Mouse (Mus musculus): ENCODE data around the gene Calr4. TPM values are rescaled to one million over a fixed set of nuclear protein-coding genes. Genes with fewer than 3 reads are reported as not detected.
A peak's percentile ranks its signal among the peaks of the same experiment; 100 is the strongest.

Gene Calr4
- total RNA-seq, 2 experiments from 2014 or later, result 1.3 to 1.6 TPM

DNA sequence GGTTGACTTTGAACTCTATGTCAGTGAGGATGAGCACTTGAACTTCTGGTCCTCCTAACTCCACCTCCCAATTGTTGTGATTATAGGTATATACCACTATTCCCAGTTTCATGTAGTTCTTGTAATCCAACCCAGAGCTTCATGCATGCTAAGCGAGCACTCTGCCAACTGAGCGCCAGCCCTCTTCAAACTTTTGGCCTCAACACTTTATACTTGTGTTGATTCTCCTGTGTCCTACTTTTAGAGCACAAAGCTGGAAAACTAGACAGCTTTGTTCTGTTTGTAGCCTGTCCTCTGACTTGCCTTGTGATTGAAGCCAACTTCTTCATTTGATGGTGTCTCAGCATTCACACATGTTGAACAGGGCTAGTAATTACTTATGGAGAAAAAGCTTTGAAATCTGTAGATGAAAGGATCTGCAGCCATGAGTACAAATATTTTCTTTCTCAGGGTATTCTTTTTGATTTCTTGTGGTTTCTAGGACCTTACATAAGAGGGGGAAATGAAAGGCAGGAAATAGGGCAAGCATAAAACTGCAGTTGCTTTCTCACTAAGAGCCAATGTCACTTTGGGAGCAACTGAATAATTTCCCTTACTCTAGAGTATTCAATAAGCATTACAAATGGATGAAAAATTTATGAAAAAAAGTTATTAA lies 39.4 kb downstream of the Calr4 start:
- DNase-seq (ENCODE audit: low spot score in 2 of 2), result peak in 1 of 2 experiments; percentile 18

DNA sequence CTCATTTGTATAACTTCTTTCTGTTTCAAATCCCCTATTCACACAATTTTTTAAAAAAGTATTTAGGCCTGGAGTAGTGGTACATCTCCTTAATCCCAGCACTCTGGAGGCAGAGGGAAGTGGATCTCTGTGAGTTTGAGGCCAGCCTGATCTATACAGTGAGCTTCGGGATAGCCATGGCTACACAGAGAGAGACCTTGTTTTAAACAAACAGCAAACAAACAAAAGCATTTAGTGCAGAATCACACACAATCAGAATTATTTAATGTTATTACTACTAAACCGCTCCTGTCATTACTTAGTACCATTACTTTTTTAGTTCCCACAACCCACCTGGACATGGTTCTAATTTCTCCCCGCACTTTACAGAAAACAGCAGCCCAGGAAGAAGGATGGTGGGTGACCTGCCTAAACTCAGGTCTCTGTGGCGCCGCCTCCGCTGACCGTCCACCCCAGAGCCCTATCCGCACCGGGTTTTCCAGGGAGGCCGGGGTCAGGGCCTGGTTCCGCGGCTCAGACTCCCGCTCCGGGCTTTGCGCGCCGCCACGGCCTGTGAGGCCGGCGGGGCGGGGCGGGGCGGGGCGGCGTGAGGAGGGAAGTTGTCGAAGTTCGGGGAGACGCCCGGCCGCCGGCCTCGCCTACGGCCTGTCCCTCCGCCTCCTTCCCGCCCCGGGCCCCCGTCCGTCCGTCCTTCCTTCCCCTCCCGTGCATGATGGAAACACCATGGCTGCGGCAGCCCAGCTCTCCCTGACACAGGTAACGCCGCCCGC lies 45.6 kb downstream of the Calr4 start, which contains the start of gene Eps15:
Eps15 (plus strand) TSS at position 580 of the 770 bp plus-strand sequence.
- peak; percentile 76 to 78 for DNase-seq (ENCODE audit: low spot score in 2 of 2)

DNA sequence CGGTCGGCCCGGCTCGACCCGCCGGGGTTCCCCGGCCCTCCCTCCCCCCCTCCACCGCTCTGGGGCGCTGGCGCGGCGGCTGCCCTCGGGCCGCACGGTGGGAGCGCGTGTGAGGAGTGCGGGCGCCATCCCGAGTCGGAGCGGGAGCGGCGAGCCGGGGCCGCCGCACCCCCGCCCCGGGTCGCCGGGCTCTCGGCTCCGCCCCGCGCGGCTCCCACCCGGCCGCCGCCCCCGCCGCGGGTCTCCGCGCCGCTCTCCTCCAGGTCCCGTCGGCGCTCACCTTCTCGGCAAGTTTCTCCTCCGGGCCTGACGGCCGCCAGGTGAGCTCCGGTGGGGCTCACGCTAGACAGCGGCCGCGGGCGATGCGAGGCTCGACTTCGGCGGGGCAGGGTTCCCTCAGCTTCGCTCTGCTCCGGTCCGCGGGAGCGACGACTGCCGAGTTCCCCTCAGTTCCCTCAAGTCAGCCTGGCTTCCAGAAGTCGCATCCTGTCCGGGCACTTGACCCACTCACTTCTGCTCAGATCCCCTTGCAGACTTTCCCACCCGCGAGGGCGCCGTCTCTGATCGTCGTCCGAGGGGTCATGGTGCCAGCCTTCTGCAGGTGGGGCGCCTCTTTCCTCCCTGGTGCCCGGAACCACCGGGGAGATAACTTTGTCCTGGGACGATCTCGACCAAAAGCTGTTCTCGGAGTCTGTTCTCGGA lies 46.3 kb downstream of the Calr4 start:
- no peak for DNase-seq (ENCODE audit: low spot score in 2 of 2)

DNA sequence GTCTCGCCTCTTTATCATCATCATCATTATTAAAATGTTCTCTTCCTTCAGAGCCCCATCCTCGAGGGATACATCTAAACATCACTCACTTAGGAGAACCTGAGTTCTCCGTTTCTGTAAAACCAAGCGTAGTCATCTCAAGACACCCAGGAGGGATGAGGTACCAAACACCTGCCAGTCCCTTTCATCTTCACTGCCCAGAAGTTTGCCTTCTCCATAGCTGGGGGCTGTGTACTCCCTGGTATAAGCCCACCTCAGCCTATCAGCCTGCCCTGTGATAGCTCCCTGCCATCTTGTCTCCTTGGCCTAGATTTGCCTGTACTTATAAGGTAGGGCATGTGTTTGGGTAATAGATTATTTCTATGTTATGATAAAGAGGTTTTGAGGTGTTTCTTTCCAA lies 46.9 kb downstream of the Calr4 start:
- no peak for DNase-seq (ENCODE audit: low spot score in 2 of 2)

DNA sequence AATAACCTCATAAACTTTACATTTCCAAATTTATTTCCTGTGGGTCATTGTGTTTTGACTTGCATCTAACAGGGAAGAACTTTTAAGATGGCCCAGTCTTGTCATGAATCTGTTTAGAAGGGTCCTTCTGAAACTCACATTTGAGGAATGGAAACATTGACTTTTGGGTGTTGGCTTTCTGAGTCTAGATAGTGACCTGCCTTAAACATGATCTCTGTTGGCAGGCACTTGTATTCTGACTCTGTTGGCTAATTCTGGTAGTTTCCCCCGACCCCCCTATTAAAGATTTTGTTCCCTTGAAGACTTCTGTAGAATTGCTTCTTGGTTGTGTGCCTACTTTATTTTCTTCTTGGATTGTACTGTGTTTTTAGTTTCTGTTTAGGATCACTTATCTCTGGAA lies 47.7 kb downstream of the Calr4 start:
- no peak for DNase-seq (ENCODE audit: low spot score in 2 of 2)

DNA sequence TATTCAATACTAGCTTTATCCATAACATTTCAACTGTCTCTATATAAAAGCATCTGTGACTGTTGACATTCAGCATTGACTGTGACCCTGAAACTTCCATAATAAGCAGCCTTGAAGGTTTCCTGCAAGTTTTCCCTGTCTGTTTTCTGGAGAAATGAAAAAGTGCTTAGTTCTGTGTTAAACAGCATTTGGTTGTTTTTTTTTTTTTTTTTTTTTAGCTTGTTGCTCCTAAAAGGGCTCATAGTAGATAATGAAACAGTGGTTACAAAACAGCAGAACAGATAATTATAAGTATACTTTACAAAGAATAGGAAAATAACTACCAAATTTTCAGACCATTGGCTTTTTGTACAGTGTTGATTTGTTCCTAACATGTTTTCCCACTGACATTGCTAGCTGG lies 60.3 kb downstream of the Calr4 start:
- no peak for DNase-seq (ENCODE audit: low spot score in 2 of 2)

DNA sequence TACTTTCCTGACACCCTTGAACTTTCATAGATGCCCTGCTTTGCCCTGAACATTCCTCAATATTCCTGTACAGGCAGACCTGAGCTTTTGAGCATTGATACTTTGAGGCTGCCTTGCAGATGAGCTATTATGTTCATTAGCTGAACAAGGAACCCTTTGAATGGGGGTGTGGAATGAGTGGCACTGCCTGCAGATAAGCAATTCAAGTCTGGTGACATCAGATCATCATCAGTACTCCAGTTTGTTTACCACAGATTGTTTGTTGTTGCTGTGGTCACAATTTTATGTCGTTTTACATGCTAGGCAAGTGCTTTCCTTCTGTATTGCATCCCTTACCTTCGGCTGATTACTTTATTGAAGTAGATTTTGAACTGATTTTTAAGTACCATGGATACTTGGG lies 62.2 kb downstream of the Calr4 start:
- no peak for DNase-seq (ENCODE audit: low spot score in 2 of 2)

DNA sequence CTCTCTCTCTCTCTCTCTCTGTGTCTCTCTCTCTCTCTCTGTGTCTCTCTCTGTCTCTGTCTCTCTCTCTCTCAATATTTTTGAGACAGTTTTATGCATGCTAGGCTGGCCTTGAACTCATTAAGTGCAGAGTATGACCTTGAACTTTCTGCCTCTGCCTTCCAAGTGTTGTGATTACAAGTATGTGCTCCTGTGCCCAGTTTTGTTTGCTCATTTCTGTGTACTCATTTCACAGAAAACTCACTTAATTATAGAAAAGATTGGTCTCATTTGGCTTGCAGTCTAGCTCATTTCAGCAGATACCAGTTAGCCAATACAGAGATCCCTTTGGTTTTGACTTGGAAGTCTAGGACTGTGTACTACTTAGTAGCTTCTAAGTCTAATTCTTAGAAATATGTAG lies 64.9 kb downstream of the Calr4 start:
- no peak for DNase-seq (ENCODE audit: low spot score in 2 of 2)

Other genes with a start within 250 kb of the Calr4 start
- 100 to 1,000 TPM; 132 to 135 TPM for gene Nrd1, start 233.8 kb upstream of the Calr4 start, total RNA-seq (2021)
- gene Osbpl9, start 32.2 kb upstream of the Calr4 start, total RNA-seq (2021), result 10 to 100 TPM; 56.2 to 59.7 TPM
- gene Eps15, start 45.8 kb downstream of the Calr4 start, total RNA-seq (2021), result 100 to 1,000 TPM; 209 to 210 TPM
- gene Ttc39a, start 172.1 kb downstream of the Calr4 start, total RNA-seq (2021), result 1 to 10 TPM; 1.4 to 2.4 TPM

All from layer of hippocampus, postnatal 14 days (tissue).